Mouse (Mus musculus): ENCODE results near the gene Smpd4. TPM values are rescaled to one million over a fixed set of nuclear protein-coding genes. Genes with fewer than 3 reads are reported as not detected.

The Smpd4 gene
- total RNA-seq, 2 experiments from 2014 or later: 19.4 to 23.2 TPM

DNA sequence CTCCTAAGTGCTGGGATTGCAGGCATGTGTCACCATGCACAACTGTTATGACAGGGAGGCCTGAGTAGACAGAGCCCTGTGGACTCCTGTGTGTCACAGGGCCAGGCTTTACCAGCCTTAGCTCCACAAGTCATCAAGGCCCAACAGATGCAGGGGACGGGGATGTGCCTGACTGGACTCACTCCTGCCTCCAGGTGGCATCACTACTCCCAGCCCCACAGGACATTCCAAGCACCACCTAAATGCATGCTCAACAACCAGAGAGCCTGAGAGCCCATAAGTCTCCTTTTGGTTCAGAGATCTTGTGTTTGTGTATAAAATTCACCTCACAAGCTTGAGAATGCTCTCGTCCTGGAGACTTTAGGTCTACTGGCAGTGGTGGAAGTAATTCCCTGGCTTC is 18.5 kb downstream of the Smpd4 start:
- DNase-seq: no peak

GRCm38 (mm10) chr16:17638036-17638628 is 19.0 kb downstream of the Smpd4 start:
- intact Hi-C loops (cut with DNase I): no loop called here

More for the DNA sequence above, 18.5 kb downstream of the Smpd4 start:
- intact Hi-C loops (cut with DNase I): no loop called here

DNA sequence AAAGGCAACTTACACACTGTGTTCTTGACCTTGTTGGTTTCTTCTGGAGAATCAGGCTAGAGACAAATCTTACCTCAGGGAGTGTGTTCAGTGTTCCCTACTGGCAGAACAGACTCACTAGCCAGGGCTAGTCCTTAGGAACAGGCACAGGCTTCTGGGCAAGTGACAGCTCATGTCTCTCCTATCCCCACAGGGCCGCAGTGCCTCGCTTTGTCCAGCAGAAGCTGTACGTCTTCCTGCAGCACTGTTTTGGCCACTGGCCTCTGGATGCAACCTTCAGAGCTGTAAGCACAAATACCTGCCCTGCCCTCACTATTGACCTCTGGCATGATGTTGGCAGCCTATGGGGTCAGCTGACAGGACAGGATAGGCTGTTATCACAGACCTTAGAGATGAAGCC is 19.9 kb downstream of the Smpd4 start:
- intact Hi-C loops (cut with DNase I): no loop called here
- DNase-seq: no peak

More at GRCm38 (mm10) chr16:17638036-17638628, 19.0 kb downstream of the Smpd4 start:
- no peak for DNase-seq

DNA sequence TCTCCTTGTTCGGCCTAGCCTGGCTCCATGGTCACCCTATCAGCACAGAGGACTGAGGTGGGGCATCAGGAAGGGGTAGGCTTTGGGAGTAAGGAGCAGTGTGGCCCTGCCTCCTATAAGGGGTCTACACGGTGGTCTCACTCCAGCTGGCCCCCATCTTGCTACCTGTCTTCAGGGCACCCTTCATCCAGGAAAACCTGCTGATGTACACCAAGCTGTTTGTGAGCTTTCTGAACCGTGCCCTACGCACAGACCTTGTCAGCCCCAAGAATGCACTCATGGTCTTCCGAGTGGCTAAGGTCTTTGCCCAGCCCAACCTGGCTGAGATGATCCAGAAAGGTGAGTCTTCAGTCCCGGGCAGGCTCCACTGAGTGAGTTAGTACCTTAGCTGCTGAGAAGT is 20.8 kb downstream of the Smpd4 start:
- DNase-seq: no peak
- intact Hi-C loops (cut with DNase I): no loop called here

GRCm38 (mm10) chr16:17640706-17641105 is 21.6 kb downstream of the Smpd4 start:
- intact Hi-C loops (cut with DNase I): no loop called here
- DNase-seq: no peak

GRCm38 (mm10) chr16:17641301-17641700 is 22.1 kb downstream of the Smpd4 start:
- intact Hi-C loops (cut with DNase I): no loop called here
- no peak for DNase-seq

- no peak for DNase-seq
- intact Hi-C loops (cut with DNase I): no loop called here
These were observed 23.2 kb downstream of the Smpd4 start for GRCm38 (mm10) chr16:17642311-17642710.

GRCm38 (mm10) chr16:17643437-17643990 is 24.4 kb downstream of the Smpd4 start:
- DNase-seq: no peak
- intact Hi-C loops (cut with DNase I): no loop called here

DNA sequence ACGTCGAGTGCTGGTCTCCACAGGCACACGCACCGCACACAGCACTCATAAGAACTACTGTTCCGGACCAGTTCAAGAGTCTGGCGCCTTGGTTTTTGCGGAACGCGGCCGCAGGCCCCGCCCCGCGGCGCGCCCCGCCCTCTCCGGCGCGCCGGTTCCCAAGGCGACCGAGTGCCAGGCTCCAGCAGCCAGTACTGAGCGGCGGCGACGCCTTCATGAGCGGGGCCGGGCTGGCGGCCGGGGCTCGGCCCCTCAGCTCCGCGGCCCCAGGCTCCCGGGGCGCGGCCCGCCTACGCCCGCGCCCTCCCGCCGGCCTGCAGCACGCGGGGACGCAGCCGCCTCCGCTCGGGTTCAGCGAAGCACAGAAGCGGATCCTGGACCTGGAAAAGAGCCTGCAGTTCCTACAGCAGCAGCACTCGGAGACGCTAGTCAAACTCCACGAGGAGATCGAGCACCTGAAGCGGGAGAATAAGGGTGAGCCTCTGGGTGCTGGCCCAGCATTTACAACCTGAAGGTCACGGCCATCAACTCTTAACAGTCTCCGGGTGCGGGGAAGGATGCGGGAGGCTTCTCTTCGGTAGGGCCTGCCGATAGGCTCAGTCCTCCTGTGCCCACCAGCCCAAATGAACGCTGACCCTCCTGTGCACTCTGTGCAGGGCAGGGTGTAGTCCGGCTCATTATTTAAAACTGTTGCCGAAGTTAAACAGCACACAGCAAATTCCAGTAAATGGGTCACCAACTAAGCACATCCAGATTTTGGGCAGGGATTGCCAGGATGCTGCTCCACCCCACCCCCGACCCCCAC is 27.4 kb downstream of the Smpd4 start, which contains the start of gene Ccdc74a:
Gene Ccdc74a, plus strand, starts transcription at position 161 of the 805 bp plus-strand sequence.
- peak; percentile 80 to 82 for DNase-seq
- intact Hi-C loops (cut with DNase I): loop anchor here (5.0 kb wide), 2 partner anchors 81 to 161 kb away; no protein-coding TSS in a partner anchor

DNA sequence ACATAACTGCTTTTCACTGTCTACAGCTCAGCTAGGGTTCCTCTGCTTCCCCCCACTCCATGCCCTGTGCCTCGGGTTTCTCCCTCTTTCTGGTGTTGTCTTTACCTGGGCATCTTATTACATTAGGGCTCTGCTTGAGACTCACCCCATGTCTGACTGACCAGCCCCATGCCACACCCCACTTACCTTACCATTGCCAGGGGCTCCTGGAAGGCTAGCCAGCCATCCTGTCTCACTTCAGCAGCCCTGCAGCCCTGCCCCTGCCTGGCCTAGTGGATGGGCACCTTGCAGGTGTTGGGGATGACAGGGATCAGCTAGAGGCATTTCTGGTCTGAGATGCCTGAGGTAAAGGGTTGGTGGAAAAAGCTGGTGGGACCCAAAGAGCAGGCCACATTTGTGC is 28.0 kb downstream of the Smpd4 start:
- DNase-seq: no peak
- intact Hi-C loops (cut with DNase I): loop anchor here (5.0 kb wide), 2 partner anchors 80 to 160 kb away; no protein-coding TSS in a partner anchor

- intact Hi-C loops (cut with DNase I): loop anchor here (5.0 kb wide), 2 partner anchors 80 to 160 kb away; no protein-coding TSS in a partner anchor
- no peak for DNase-seq
These were observed 28.6 kb downstream of the Smpd4 start for GRCm38 (mm10) chr16:17647566-17648340.

- intact Hi-C loops (cut with DNase I): loop anchor here (5.0 kb wide), 2 partner anchors 77 to 157 kb away; no protein-coding TSS in a partner anchor
- no peak for DNase-seq
These were observed 30.9 kb downstream of the Smpd4 start for GRCm38 (mm10) chr16:17649925-17650605.

DNA sequence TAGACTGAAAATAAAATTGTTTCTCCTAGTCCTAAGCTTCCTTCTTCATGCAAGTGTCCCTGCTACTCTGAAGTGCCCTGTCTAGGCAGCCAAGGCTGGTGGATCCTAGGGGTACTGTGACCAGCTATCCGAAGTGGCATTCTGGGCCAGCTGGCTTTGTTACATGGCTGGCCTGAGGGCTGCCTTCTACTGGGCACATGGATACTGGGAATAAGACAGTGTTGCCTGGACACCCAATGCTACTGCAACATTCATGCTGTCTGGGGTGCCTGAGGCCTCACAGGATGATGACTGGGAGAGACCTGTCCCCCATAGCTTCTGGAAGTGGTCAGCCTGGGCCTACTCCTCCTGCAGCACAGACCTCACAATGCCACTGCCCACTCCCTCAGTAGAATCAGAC is 31.6 kb downstream of the Smpd4 start:
- intact Hi-C loops (cut with DNase I): no loop called here

GRCm38 (mm10) chr16:17652607-17653006 is 33.5 kb downstream of the Smpd4 start:
- no peak for DNase-seq
- intact Hi-C loops (cut with DNase I): no loop called here

More for the DNA sequence above, 31.6 kb downstream of the Smpd4 start:
- no peak for DNase-seq

- intact Hi-C loops (cut with DNase I): no loop called here
- no peak for DNase-seq
These were observed 34.4 kb downstream of the Smpd4 start for GRCm38 (mm10) chr16:17653601-17654000.

GRCm38 (mm10) chr16:17654188-17654795 is 35.1 kb downstream of the Smpd4 start:
- intact Hi-C loops (cut with DNase I): no loop called here
- no peak for DNase-seq

DNA sequence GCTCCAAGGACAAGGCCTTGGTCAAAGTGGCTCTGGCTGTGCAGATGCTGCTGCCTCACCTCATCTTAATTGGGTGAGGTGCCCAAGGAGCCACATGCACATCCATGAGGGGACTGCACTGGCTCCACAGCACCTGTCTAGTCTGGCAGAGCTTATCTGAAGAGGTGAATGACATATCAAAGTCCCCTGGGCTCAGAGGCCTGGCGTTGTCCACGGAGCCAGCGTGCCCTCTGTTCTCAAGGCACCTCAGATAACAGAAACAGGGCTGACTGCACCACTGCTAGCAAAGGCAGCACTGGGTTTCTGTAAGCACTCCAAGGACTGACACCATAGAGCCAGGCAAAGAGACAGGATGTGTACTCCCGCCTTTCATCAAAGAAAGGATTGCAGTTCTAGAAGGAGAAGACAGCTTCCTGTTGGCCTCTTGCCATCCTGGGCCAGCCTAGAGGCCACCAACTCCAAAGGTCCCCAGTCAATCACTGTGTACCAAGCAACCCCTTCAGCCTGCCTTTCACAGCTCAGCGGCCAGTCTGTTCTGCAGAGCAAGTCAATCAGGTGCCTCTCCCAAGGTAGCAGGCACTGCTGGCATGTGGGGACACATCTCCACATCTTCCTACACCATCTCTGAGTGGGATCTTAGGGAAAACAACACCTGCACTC is 37.2 kb downstream of the Smpd4 start:
- intact Hi-C loops (cut with DNase I): no loop called here
- DNase-seq: no peak

GRCm38 (mm10) chr16:17665568-17665967 is 46.4 kb downstream of the Smpd4 start:
- DNase-seq: no peak
- intact Hi-C loops (cut with DNase I): no loop called here

DNA sequence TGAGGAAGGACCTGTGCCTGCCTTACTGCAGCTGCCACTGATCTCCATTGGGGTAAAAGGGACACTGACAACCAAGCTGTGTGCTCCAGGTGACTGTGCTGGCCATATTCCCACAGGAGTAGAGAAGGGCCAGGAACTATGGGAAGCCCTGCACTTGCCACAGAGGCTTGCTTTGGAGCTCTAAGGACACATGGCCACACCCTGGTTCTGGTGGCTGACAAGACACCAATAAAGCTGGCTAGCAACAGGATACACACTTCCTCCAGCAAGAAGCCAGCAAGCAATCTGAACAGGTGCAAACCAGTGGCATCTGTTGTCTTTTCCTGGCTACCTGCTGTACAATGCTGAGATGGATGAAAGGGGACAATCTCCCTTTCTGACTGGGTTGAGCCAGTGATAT is 50.7 kb downstream of the Smpd4 start:
- intact Hi-C loops (cut with DNase I): no loop called here

More for the DNA sequence above, 50.7 kb downstream of the Smpd4 start:
- no peak for DNase-seq
